16 mouse cellular contexts compared by ENCODE assay signal in genomic region chr4:56375745-56376144, GRCm38 (mm10).
DNase-seq lines count a peak whose midpoint lies in the region; ATAC-seq and TF ChIP-seq lines count a peak whose summit lies in the region.
"Had no signal": no experiment of that assay in that cellular context is flagged by ENCODE, and none has a peak within 500 bp of the region (broad histone marks: within the 10 kb centered on the region; RNA-seq: fewer than 3 reads in every experiment).

No protein-coding gene starts in this region.

- no peak for TF ChIP-seq POLR2A in brain, embryonic 14.5 days (IDR thresholded peaks at IDR 0.05; ENCODE audit: borderline replicate concordance, extremely low read depth, insufficient read depth, insufficient read length, poor library complexity, severe bottlenecking)

- no peak overlapping the region for H3K4me3 ChIP-seq in heart, embryonic 11.5 days (ENCODE audit: low read depth, low read length)
- H3K4me3 ChIP-seq: limb, embryonic 13.5 days; megakaryocyte, embryonic 14.5 days had no signal

- no peak for DNase-seq in heart, adult 8-10 months (ENCODE audit: low spot score)
- DNase-seq in layer of hippocampus, postnatal 10 days (ENCODE audit: low spot score in 2 of 2), result peak; percentile 16 to 29
- DNase-seq in layer of hippocampus, postnatal 25 days (ENCODE audit: extremely low spot score in 1 of 2, low spot score in 1 of 2), result no peak
- DNase-seq in brain, embryonic 14.5 days (ENCODE audit: low read depth), result peak; percentile 45
- DNase-seq in mesoderm, embryonic 11.5 days (ENCODE audit: low read depth, low spot score), result peak; percentile 9
- no peak for DNase-seq in spleen, postnatal 14 days (ENCODE audit: low spot score in 2 of 2)
- DNase-seq: adrenal gland, adult 8-10 months; gastrocnemius, postnatal 10 days; kidney, adult 11 months; kidney, postnatal 4 days; lung, adult 2 months; thymus, postnatal 14 days had no signal

- H3K9me3 ChIP-seq in heart, embryonic 11.5 days (replicated peaks; ENCODE audit: control insufficient read depth, low read length), result no peaks in the 10 kb centered on the region
- H3K9me3 ChIP-seq: limb, embryonic 13.5 days had no signal

- H3K9ac ChIP-seq in heart, embryonic 11.5 days (ENCODE audit: low read depth, low read length), result no peak overlapping the region
- H3K9ac ChIP-seq: limb, embryonic 13.5 days had no signal

- H3K4me1 ChIP-seq in heart, embryonic 11.5 days (ENCODE audit: control insufficient read depth, insufficient read depth, low read length), result no peaks in the 10 kb centered on the region
- H3K4me1 ChIP-seq: limb, embryonic 13.5 days; megakaryocyte, embryonic 14.5 days had no signal

- H3K36me3 ChIP-seq in heart, embryonic 11.5 days (ENCODE audit: control insufficient read depth, insufficient read depth, low read length), result no peaks in the 10 kb centered on the region
- H3K36me3 ChIP-seq: limb, embryonic 13.5 days had no signal

- peak overlapping the region; percentile 16; the same call in 1 of the 2 replicates for H3K4me2 ChIP-seq in heart, embryonic 11.5 days
- H3K4me2 ChIP-seq: limb, embryonic 13.5 days had no signal

- 26% methylated on average over 5 of the region's 5 CpGs for WGBS in heart, embryonic 11.5 days (ENCODE audit: insufficient replicate concordance)

- H3K27ac ChIP-seq in heart, embryonic 11.5 days (ENCODE audit: low read depth, low read length), result 0 out of 2 replicates have a peak overlapping the region, but pooled peaks have one; percentile 22
- H3K27ac ChIP-seq: limb, embryonic 13.5 days had no signal

- H3K27me3 ChIP-seq in heart, embryonic 11.5 days (ENCODE audit: control insufficient read depth, insufficient read depth, low read length), result no peaks in the 10 kb centered on the region
- H3K27me3 ChIP-seq: limb, embryonic 13.5 days; megakaryocyte, embryonic 14.5 days had no signal

- ATAC-seq in heart, embryonic 11.5 days (replicated peaks; ENCODE audit: insufficient number of reproducible peaks, low FRiP score, low TSS enrichment), result no peak
- ATAC-seq: CD4-positive, CD25-positive, alpha-beta regulatory T cell, adult 4 months had no signal

- TF ChIP-seq CTCF in brain, embryonic 14.5 days (IDR thresholded peaks at IDR 0.05; ENCODE audit: borderline replicate concordance, extremely low read depth, insufficient read depth, insufficient read length), result no peak

Comparison
In these comparisons a context has a peak if more than half of its experiments do, and no peak if none do; other contexts are left out.
1. DNase-seq: peak in layer of hippocampus, postnatal 10 days (2 of 2), brain, embryonic 14.5 days (single experiment) and mesoderm, embryonic 11.5 days (single experiment); none in heart, adult 8-10 months (single experiment), layer of hippocampus, postnatal 25 days (0 of 2) and spleen, postnatal 14 days (0 of 2).